Mouse (Mus musculus) lung, adult 2 months (tissue): Measurements from ENCODE around the gene Dnajc9.

Experiments used
- CTCF ChIP-seq: fragments of 200-500 bp; IDR thresholded peaks from 2 replicates; pipeline ENCODE4 v1.5.1; 2011; ENCODE audit warnings: mild to moderate bottlenecking, low read length, control low read depth; ENCODE audit not compliant: insufficient read depth
- POLR2A ChIP-seq: fragments of 200-500 bp; IDR thresholded peaks from 2 replicates; pipeline ENCODE4 v1.6.1; 2011; ENCODE audit warnings: low read depth, mild to moderate bottlenecking, control low read depth, low read length, borderline replicate concordance; ENCODE audit errors: extremely low read depth

- TF ChIP-seq CTCF (no peak), POLR2A (no peak)
Measured at GRCm38 (mm10) chr14:20377112-20377521, 11.6 kb downstream of the Dnajc9 start.
